Mouse (Mus musculus): ENCODE measurements around the gene Srgap2. TPM values are rescaled to one million over a fixed set of nuclear protein-coding genes. Genes with fewer than 3 reads are reported as not detected.
A peak's percentile ranks its signal among the peaks of the same experiment; 100 is the strongest.

Srgap2 gene
- total RNA-seq, 2 experiments from 2014 or later = 16.5 to 61.0 TPM

- no peak for ATAC-seq (replicated peaks; ENCODE audit: poor library complexity, severe bottlenecking)
Observed at GRCm38 (mm10) chr1:131420660-131421059, 106.5 kb downstream of the Srgap2 start.

GRCm38 (mm10) chr1:131419307-131419706 lies 107.8 kb downstream of the Srgap2 start:
- no peak for ATAC-seq (replicated peaks; ENCODE audit: poor library complexity, severe bottlenecking)

- ATAC-seq (replicated peaks; ENCODE audit: poor library complexity, severe bottlenecking) = no peak
Observed at GRCm38 (mm10) chr1:131417821-131418660, 109.1 kb downstream of the Srgap2 start.

GRCm38 (mm10) chr1:131417059-131417750 lies 109.9 kb downstream of the Srgap2 start:
- no peak for ATAC-seq (replicated peaks; ENCODE audit: poor library complexity, severe bottlenecking)

GRCm38 (mm10) chr1:131403567-131403966 lies 123.6 kb downstream of the Srgap2 start:
- no peak for ATAC-seq (replicated peaks; ENCODE audit: poor library complexity, severe bottlenecking)

- ATAC-seq (replicated peaks; ENCODE audit: poor library complexity, severe bottlenecking) = no peak
Observed at GRCm38 (mm10) chr1:131400844-131401243, 126.3 kb downstream of the Srgap2 start.

GRCm38 (mm10) chr1:131398181-131398580 lies 129.0 kb downstream of the Srgap2 start:
- ATAC-seq (replicated peaks; ENCODE audit: poor library complexity, severe bottlenecking) = no peak

- ATAC-seq (replicated peaks; ENCODE audit: poor library complexity, severe bottlenecking) = peak; percentile 96
Observed at GRCm38 (mm10) chr1:131384406-131384805, 142.7 kb downstream of the Srgap2 start.

- ATAC-seq (replicated peaks; ENCODE audit: poor library complexity, severe bottlenecking) = no peak
Observed at GRCm38 (mm10) chr1:131382184-131382583, 145.0 kb downstream of the Srgap2 start.

- no peak for ATAC-seq (replicated peaks; ENCODE audit: poor library complexity, severe bottlenecking)
Observed at GRCm38 (mm10) chr1:131380254-131380653, 146.9 kb downstream of the Srgap2 start.

GRCm38 (mm10) chr1:131378914-131379474 lies 148.2 kb downstream of the Srgap2 start:
- peak; percentile 81 for ATAC-seq (replicated peaks; ENCODE audit: poor library complexity, severe bottlenecking)

GRCm38 (mm10) chr1:131378081-131378913 lies 148.9 kb downstream of the Srgap2 start:
- ATAC-seq (replicated peaks; ENCODE audit: poor library complexity, severe bottlenecking) = peak; percentile 40

- peak; percentile 46; the same call in 1 of the 2 replicates for ATAC-seq (replicated peaks; ENCODE audit: poor library complexity, severe bottlenecking)
Observed at GRCm38 (mm10) chr1:131365832-131366231, 161.3 kb downstream of the Srgap2 start.

- ATAC-seq (replicated peaks; ENCODE audit: poor library complexity, severe bottlenecking) = no peak; the same call in 1 of the 2 replicates
Observed at GRCm38 (mm10) chr1:131364432-131364831, 162.7 kb downstream of the Srgap2 start.

- ATAC-seq (replicated peaks; ENCODE audit: poor library complexity, severe bottlenecking) = no peak
Observed at GRCm38 (mm10) chr1:131363887-131364286, 163.3 kb downstream of the Srgap2 start.

GRCm38 (mm10) chr1:131362089-131362488 lies 165.1 kb downstream of the Srgap2 start:
- no peak for ATAC-seq (replicated peaks; ENCODE audit: poor library complexity, severe bottlenecking)

GRCm38 (mm10) chr1:131360800-131361199 lies 166.4 kb downstream of the Srgap2 start:
- ATAC-seq (replicated peaks; ENCODE audit: poor library complexity, severe bottlenecking) = peak; percentile 35; the same call in 1 of the 2 replicates

GRCm38 (mm10) chr1:131359609-131360008 lies 167.5 kb downstream of the Srgap2 start:
- no peak for ATAC-seq (replicated peaks; ENCODE audit: poor library complexity, severe bottlenecking)

GRCm38 (mm10) chr1:131357213-131357612 lies 169.9 kb downstream of the Srgap2 start:
- no peak for ATAC-seq (replicated peaks; ENCODE audit: poor library complexity, severe bottlenecking)

- no peak for ATAC-seq (replicated peaks; ENCODE audit: poor library complexity, severe bottlenecking)
Observed at GRCm38 (mm10) chr1:131351436-131351835, 175.7 kb downstream of the Srgap2 start.
